Mouse (Mus musculus): Measurements from ENCODE around the gene Polrmt.

- TF ChIP-seq CTCF (IDR thresholded peaks at IDR 0.05; ENCODE audit: low read depth, low read length): no peak
- TF ChIP-seq GATA1 (IDR thresholded peaks at IDR 0.05; ENCODE audit: borderline replicate concordance, low read length): no peak
These were observed 34.8 kb upstream of the Polrmt start for GRCm38 (mm10) chr10:79781139-79781538.
